Mouse (Mus musculus) kidney, postnatal 0 days (tissue): ENCODE measurements at regions not wholly inside any gene's neighbourhood (a gene's known extent, or its start where the extent isn't known, plus 50 kb on each side); places are given as distances from the start of the nearest gene placed in this dataset.
A peak's percentile ranks its signal among the peaks of the same experiment; 100 is the strongest.

Experiments
- ATAC-seq: fragments of 200-750 bp; cut with Nextera tagmentation; replicated peaks from 2 replicates; pipeline ENCODE4 v1.8.0; 2017; ENCODE audit warnings: low read depth, moderate number of reproducible peaks, moderate TSS enrichment, moderate library complexity; ENCODE audit not compliant: low FRiP score
- DNase-seq: peaks from one replicate; pipeline ENCODE4 v3.0.0-alpha.2; 2016; ENCODE audit warnings: low spot score
- H3K27ac ChIP-seq: fragments of 300-500 bp; sonication (generic); 2 replicates; pipeline ENCODE4 v1.5.1; 2014; ENCODE audit warnings: mild to moderate bottlenecking
- H3K27me3 ChIP-seq: fragments of 300-500 bp; sonication (generic); 2 replicates; pipeline ENCODE4 v1.6.1; 2014; ENCODE audit warnings: low read length, mixed read lengths; ENCODE audit not compliant: insufficient read depth
- H3K36me3 ChIP-seq: fragments of 300-500 bp; sonication (generic); 2 replicates; pipeline ENCODE4 v1.6.1; 2014; ENCODE audit warnings: low read length, mixed read lengths; ENCODE audit not compliant: insufficient read depth
- H3K4me1 ChIP-seq: fragments of 300-500 bp; sonication (generic); replicated peaks from 2 replicates; pipeline ENCODE4 v1.6.1; 2014; ENCODE audit warnings: antibody characterized with exemption, low read length, mixed read lengths; ENCODE audit not compliant: insufficient read depth
- H3K4me2 ChIP-seq: fragments of 300-500 bp; sonication (generic); 2 replicates; pipeline ENCODE4 v1.6.1; 2014; ENCODE audit warnings: mild to moderate bottlenecking, low read length, moderate library complexity, mixed read lengths
- H3K4me3 ChIP-seq: fragments of 300-500 bp; sonication (generic); replicated peaks from 2 replicates; pipeline ENCODE4 v1.5.1; 2014; ENCODE audit warnings: low read depth, low read length
- H3K9ac ChIP-seq: fragments of 300-500 bp; sonication (generic); 2 replicates; pipeline ENCODE4 v1.6.1; 2014; ENCODE audit warnings: low read depth, low read length
- H3K9me3 ChIP-seq: fragments of 300-500 bp; sonication (generic); replicated peaks from 2 replicates; pipeline ENCODE4 v1.6.1; 2016; ENCODE audit warnings: low read length, inconsistent platforms, mixed read lengths
- CTCF ChIP-seq: IDR thresholded peaks from 2 replicates; pipeline ENCODE4 v1.5.1; 2016; ENCODE audit warnings: antibody characterized with exemption, low read depth, mild to moderate bottlenecking, moderate library complexity
- WGBS: fragments of 180-500 bp; shearing (Covaris S2); extraction: QIAGEN DNeasy Blood & Tissue Kit; methylation state at CpG from one replicate; pipeline ENCODE4 v1.1.7; 2014; 5-methylcytosine and 5-hydroxymethylcytosine counted together

GRCm38 (mm10) chr17:82929511-82929910 is 285.6 kb upstream of the Pkdcc start:
- no peak for DNase-seq
- H3K4me3 ChIP-seq, result no peak overlapping the region
- H3K9ac ChIP-seq, result no peak overlapping the region
- ATAC-seq, result no peak
- H3K27ac ChIP-seq, result no peak overlapping the region
- TF ChIP-seq CTCF, result no peak
- no peaks in the 10 kb centered on the region for H3K36me3 ChIP-seq
- no peaks in the 10 kb centered on the region for H3K4me1 ChIP-seq
- 43% methylated on average over 3 of the region's 3 CpGs for WGBS
- no peak overlapping the region for H3K4me2 ChIP-seq
- no peaks in the 10 kb centered on the region for H3K27me3 ChIP-seq
- no peaks in the 10 kb centered on the region for H3K9me3 ChIP-seq

GRCm38 (mm10) chr17:82930738-82931137 is 284.4 kb upstream of the Pkdcc start:
- Histone ChIP-seq H3K4me3 (no peak overlapping the region), H3K36me3 (no peaks in the 10 kb centered on the region), H3K4me2 (no peak overlapping the region), H3K9me3 (no peaks in the 10 kb centered on the region), H3K27ac (no peak overlapping the region), H3K27me3 (no peaks in the 10 kb centered on the region), H3K4me1 (no peaks in the 10 kb centered on the region), H3K9ac (no peak overlapping the region)
- no peak for TF ChIP-seq CTCF
- 32% methylated on average over 1 of the region's 1 CpGs for WGBS
- DNase-seq (no peak), ATAC-seq (no peak)

- Histone ChIP-seq H3K9me3 (no peaks in the 10 kb centered on the region), H3K9ac (no peak overlapping the region), H3K36me3 (no peaks in the 10 kb centered on the region), H3K27me3 (no peaks in the 10 kb centered on the region), H3K4me3 (no peak overlapping the region), H3K4me1 (no peaks in the 10 kb centered on the region), H3K4me2 (no peak overlapping the region), H3K27ac (no peak overlapping the region)
- ATAC-seq (no peak), DNase-seq (no peak)
- no peak for TF ChIP-seq CTCF
- WGBS, result 76% methylated on average over 4 of the region's 4 CpGs
Measured at GRCm38 (mm10) chr17:82931476-82931875, 283.6 kb upstream of the Pkdcc start.

- no peaks in the 10 kb centered on the region for H3K9me3 ChIP-seq
- 76% methylated on average over 3 of the region's 3 CpGs for WGBS
- H3K36me3 ChIP-seq, result no peaks in the 10 kb centered on the region
- DNase-seq (no peak), ATAC-seq (no peak)
- no peak overlapping the region for H3K9ac ChIP-seq
- no peaks in the 10 kb centered on the region for H3K4me1 ChIP-seq
- no peak overlapping the region for H3K4me3 ChIP-seq
- H3K4me2 ChIP-seq, result no peak overlapping the region
- no peak for TF ChIP-seq CTCF
- no peaks in the 10 kb centered on the region for H3K27me3 ChIP-seq
- H3K27ac ChIP-seq, result no peak overlapping the region
Measured at GRCm38 (mm10) chr17:82936836-82937235, 278.3 kb upstream of the Pkdcc start.

- Histone ChIP-seq H3K9ac (no peak overlapping the region), H3K27ac (no peak overlapping the region), H3K36me3 (no peaks in the 10 kb centered on the region), H3K4me2 (no peak overlapping the region), H3K4me1 (no peaks in the 10 kb centered on the region), H3K4me3 (no peak overlapping the region), H3K27me3 (no peaks in the 10 kb centered on the region), H3K9me3 (no peaks in the 10 kb centered on the region)
- WGBS, result 44% methylated on average over 4 of the region's 4 CpGs
- DNase-seq, result peak; percentile 19
- no peak for TF ChIP-seq CTCF
- ATAC-seq, result no peak
Measured at GRCm38 (mm10) chr17:82946083-82946482, 269.0 kb upstream of the Pkdcc start.

GRCm38 (mm10) chr17:82949794-82950193 is 265.3 kb upstream of the Pkdcc start:
- 82% methylated on average over 4 of the region's 4 CpGs for WGBS
- no peaks in the 10 kb centered on the region for H3K36me3 ChIP-seq
- no peak overlapping the region for H3K9ac ChIP-seq
- no peaks in the 10 kb centered on the region for H3K4me1 ChIP-seq
- DNase-seq, result no peak
- H3K27me3 ChIP-seq, result no peaks in the 10 kb centered on the region
- ATAC-seq, result no peak
- H3K9me3 ChIP-seq, result no peaks in the 10 kb centered on the region
- H3K4me2 ChIP-seq, result no peak overlapping the region
- no peak overlapping the region for H3K4me3 ChIP-seq
- H3K27ac ChIP-seq, result no peak overlapping the region
- TF ChIP-seq CTCF, result no peak

- DNase-seq (no peak), ATAC-seq (no peak)
- H3K27ac ChIP-seq, result no peak overlapping the region
Measured at GRCm38 (mm10) chr17:82950268-82950667, 264.8 kb upstream of the Pkdcc start.

More at GRCm38 (mm10) chr17:82950268-82950667, 264.8 kb upstream of the Pkdcc start:
- Histone ChIP-seq H3K4me1 (no peaks in the 10 kb centered on the region), H3K9ac (no peak overlapping the region), H3K36me3 (no peaks in the 10 kb centered on the region), H3K9me3 (no peaks in the 10 kb centered on the region), H3K4me2 (no peak overlapping the region), H3K27me3 (no peaks in the 10 kb centered on the region), H3K4me3 (no peak overlapping the region)
- TF ChIP-seq CTCF, result no peak
- WGBS, result 90% methylated on average over 14 of the region's 14 CpGs
